Mouse (Mus musculus) stomach, embryonic 14.5 days (tissue): ENCODE data around the gene Kti12. TPM values are rescaled to one million over a fixed set of nuclear protein-coding genes. Genes with fewer than 3 reads are reported as not detected.
A peak's percentile ranks its signal among the peaks of the same experiment; 100 is the strongest.

Experiments
- ATAC-seq: fragments of 200-750 bp; cut with Nextera tagmentation; 2 replicates; pipeline ENCODE4 v1.8.0; 2017; ENCODE audit warnings: low read depth, moderate TSS enrichment; ENCODE audit not compliant: insufficient number of reproducible peaks, insufficient read depth, low FRiP score
- H3K27ac ChIP-seq: fragments of 300-500 bp; sonication (generic); 2 replicates; pipeline ENCODE4 v1.5.1; 2014; ENCODE audit warnings: mild to moderate bottlenecking, low read length, moderate library complexity, mixed read lengths
- H3K27me3 ChIP-seq: fragments of 300-500 bp; sonication (generic); 2 replicates; pipeline ENCODE4 v1.6.1; 2014; ENCODE audit warnings: low read length, control low read depth, mixed read lengths; ENCODE audit not compliant: control insufficient read depth, insufficient read depth
- H3K36me3 ChIP-seq: fragments of 300-500 bp; sonication (generic); 2 replicates; pipeline ENCODE4 v1.6.1; 2014; ENCODE audit warnings: mild to moderate bottlenecking, control low read depth, low read length, moderate library complexity, mixed read lengths; ENCODE audit not compliant: control insufficient read depth, insufficient read depth
- H3K4me1 ChIP-seq: fragments of 300-500 bp; sonication (generic); 2 replicates; pipeline ENCODE4 v1.6.1; 2014; ENCODE audit warnings: low read length, control low read depth, mixed read lengths; ENCODE audit not compliant: control insufficient read depth, insufficient read depth
- H3K4me2 ChIP-seq: fragments of 300-500 bp; sonication (generic); replicated peaks from 2 replicates; pipeline ENCODE4 v1.6.1; 2014; ENCODE audit warnings: low read depth, low read length, control low read depth
- H3K4me3 ChIP-seq: fragments of 300-500 bp; sonication (generic); 2 replicates; pipeline ENCODE4 v1.5.1; 2014; ENCODE audit warnings: low read depth, low read length, control low read depth
- H3K9ac ChIP-seq: fragments of 300-500 bp; sonication (generic); replicated peaks from 2 replicates; pipeline ENCODE4 v1.6.1; 2014; ENCODE audit warnings: low read depth, mild to moderate bottlenecking, control low read depth, low read length, moderate library complexity, mixed read lengths
- H3K9me3 ChIP-seq: fragments of 300-500 bp; sonication (generic); 2 replicates; pipeline ENCODE4 v1.6.1; 2016; ENCODE audit warnings: low read depth, low read length, control low read depth; ENCODE audit not compliant: control insufficient read depth
- WGBS: fragments of 180-500 bp; shearing (Covaris S2); extraction: QIAGEN DNeasy Blood & Tissue Kit; methylation state at CpG from one replicate; pipeline ENCODE4 v1.1.7; 2014; 5-methylcytosine and 5-hydroxymethylcytosine counted together
- polyA plus RNA-seq: library from polyadenylated mRNA; unstranded; fragments of >200 nt; fragmentation: Nextera tagmentation; extraction: Ambion mirVana; gene quantifications from 2 replicates; pipeline ENCODE4 v1.2.1, GENCODE M21; 2014

Kti12 gene
- 40.9 and 42.5 TPM in 2 replicates for polyA plus RNA-seq

DNA sequence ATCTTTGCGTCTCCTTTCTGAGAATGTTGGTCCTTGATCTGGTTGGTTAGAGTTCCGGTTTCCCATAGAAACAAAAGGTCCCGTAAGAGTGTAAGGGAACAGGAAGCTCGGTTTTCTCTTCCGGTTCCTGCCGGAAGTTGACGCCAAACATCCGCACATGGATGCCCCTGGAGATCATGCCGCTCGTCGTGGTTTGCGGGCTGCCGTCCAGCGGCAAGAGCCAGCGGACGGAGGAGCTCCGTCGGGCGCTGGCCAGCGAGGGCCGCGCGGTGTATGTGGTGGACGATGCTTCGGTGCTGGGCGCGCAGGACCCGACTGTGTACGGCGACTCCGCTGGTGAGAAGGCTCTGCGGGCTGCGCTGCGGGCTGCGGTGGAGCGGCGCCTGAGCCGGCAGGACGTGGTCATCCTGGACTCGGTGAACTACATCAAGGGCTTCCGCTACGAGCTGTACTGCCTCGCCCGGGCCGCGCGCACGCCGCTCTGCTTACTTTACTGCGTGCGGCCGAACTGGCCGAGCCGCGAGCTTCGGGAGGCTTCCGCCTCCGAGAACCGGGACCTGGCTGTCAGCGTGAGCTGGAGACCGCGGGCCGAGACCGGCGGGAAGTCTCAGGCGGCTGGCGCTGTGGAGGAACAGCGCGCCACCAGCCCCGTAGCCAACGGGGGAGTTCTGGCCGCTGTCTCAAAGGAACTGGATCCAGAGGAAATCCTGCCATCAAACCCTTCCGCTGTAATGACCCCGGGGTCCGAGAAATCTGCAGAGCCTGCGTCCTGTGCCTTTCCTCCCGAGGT is at the start of gene Kti12:
Gene Kti12 (plus strand): TSS at position 71 of the 790 bp plus-strand sequence.
- peak; percentile 82 for ATAC-seq
- peak within 1 kb of the TSS; percentile 95 for H3K4me2 ChIP-seq
- H3K4me1 ChIP-seq, result peaks cover 15% of the 10 kb centered on the region
- peak within 1 kb of the TSS; percentile 90 for H3K27ac ChIP-seq
- H3K36me3 ChIP-seq, result peaks cover 6% of the 10 kb centered on the region; the same call in 1 of the 2 replicates
- H3K27me3 ChIP-seq, result no peaks in the 10 kb centered on the region
- peak within 1 kb of the TSS; percentile 90 for H3K4me3 ChIP-seq
- H3K9me3 ChIP-seq, result no peaks in the 10 kb centered on the region
- peak within 1 kb of the TSS; percentile 73 for H3K9ac ChIP-seq
- WGBS, result under 1% methylated on average over 77 of the region's 77 CpGs

DNA sequence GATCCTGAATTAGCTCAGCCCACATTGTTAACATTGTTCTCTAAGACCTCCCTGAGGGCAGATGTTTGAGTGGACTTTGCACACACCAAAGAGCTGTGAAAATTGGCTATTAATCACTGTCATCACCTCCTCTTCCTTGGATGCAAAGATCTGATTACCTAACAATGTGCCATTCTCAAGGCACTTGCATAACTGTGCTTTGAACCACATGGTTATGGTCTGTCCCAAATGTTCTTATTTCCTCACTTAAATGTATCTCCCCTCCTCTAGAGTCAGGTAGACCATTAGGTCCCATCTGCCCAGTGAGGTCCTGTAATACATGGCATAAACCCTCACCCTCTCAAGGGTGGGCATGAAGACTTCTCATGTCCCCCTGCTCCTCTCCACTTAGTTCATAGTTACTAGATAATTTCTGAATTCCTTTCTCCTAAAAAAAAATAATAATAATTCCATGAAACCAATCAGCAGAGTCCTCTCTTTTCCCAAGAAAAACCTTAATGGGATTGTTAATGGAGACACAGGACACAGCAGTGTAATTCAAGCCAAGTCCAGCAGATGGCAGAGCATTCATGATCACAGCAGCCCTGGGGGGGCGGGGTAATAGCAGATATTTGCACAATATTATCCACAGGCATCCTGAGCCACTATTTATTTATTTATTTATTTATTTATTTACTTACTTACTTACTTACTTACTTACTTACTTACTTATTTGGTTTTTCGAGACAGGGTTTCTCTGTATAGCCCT is 49.3 kb upstream of the Kti12 start:
- no peaks in the 10 kb centered on the region for H3K27me3 ChIP-seq
- 47% methylated on average over 2 of the region's 2 CpGs for WGBS
- no peak for ATAC-seq
- no peak overlapping the region for H3K4me3 ChIP-seq
- H3K4me1 ChIP-seq, result no peaks in the 10 kb centered on the region
- H3K27ac ChIP-seq, result no peak overlapping the region
- no peak overlapping the region for H3K4me2 ChIP-seq
- H3K36me3 ChIP-seq, result no peaks in the 10 kb centered on the region
- no peaks in the 10 kb centered on the region for H3K9me3 ChIP-seq
- H3K9ac ChIP-seq, result no peak overlapping the region

DNA sequence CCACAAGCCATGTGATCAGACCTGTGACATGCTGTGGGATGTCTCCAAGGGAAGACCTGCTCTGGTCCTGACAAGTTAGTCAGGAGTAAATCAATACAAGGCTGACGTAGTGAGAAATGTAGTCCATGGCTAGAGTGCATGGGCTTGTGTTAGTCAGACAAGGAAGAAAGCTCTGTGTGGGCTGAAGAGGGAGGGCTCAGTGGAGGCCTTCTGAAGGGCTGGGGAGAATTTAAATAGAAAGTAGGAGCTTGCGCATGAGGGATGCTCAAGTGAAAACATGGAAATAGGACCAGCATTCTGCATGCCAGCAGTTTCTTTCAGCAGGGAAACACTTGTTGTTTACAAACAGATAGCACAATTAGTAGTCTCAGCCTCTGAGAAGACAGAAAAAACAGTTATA is 44.0 kb upstream of the Kti12 start:
- H3K4me1 ChIP-seq, result no peaks in the 10 kb centered on the region
- no peaks in the 10 kb centered on the region for H3K9me3 ChIP-seq
- no peaks in the 10 kb centered on the region for H3K27me3 ChIP-seq
- ATAC-seq, result no peak
- H3K9ac ChIP-seq, result no peak overlapping the region
- H3K27ac ChIP-seq, result no peak overlapping the region
- no peaks in the 10 kb centered on the region for H3K36me3 ChIP-seq
- H3K4me2 ChIP-seq, result no peak overlapping the region
- WGBS, result 77% methylated on average over 2 of the region's 2 CpGs
- H3K4me3 ChIP-seq, result no peak overlapping the region

DNA sequence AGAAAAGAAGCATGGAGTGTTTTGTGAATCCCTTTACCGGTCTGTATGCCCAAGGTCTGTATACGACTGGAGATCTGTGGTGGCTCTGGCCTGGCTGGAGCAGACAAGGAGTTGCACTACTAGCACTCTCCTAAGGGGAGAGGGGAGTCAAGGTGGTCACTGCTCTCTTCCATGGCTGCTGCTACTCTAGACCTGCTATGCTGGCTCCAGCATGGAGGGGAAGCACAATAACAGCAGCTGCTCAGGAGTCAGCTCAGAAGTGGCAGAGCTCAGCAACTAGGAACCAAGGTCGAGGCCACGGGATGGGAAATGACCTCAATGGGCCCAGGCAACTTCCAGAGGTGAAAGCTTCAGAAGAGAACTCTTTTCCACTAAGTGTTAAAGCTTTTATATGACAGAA is 36.4 kb upstream of the Kti12 start:
- no peak for ATAC-seq
- 66% methylated on average over 4 of the region's 4 CpGs for WGBS

DNA sequence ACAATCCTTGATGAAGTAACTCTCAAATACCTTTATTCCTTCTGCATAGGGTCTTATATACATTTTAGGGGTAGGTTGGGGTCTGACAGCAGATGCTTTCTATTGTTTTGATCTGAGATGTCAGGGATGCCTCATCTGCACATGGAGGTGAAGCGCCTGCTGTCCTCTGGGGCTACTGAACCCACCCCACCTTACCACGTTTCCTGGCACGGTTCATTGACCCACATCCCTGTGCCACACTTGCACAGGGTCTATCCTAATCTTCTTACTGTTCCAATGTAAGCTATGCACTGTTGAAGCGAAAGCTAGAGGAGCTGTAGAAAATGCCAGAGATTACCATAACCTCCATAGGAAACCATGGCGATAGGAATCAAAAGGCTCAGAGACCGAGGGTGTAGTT is 36.0 kb upstream of the Kti12 start:
- ATAC-seq, result no peak
- Histone ChIP-seq H3K9me3 (no peaks in the 10 kb centered on the region), H3K27ac (no peak overlapping the region), H3K4me3 (no peak overlapping the region), H3K4me1 (no peaks in the 10 kb centered on the region), H3K36me3 (peaks cover 6% of the 10 kb centered on the region; the same call in 1 of the 2 replicates), H3K27me3 (no peaks in the 10 kb centered on the region), H3K4me2 (no peak overlapping the region), H3K9ac (no peak overlapping the region)
- WGBS, result 73% methylated on average over 6 of the region's 6 CpGs

More for the DNA sequence above, 36.4 kb upstream of the Kti12 start:
- Histone ChIP-seq H3K36me3 (peaks cover 6% of the 10 kb centered on the region; the same call in 1 of the 2 replicates), H3K27ac (no peak overlapping the region), H3K27me3 (no peaks in the 10 kb centered on the region), H3K9ac (no peak overlapping the region), H3K4me1 (no peaks in the 10 kb centered on the region), H3K9me3 (no peaks in the 10 kb centered on the region), H3K4me3 (no peak overlapping the region), H3K4me2 (no peak overlapping the region)

DNA sequence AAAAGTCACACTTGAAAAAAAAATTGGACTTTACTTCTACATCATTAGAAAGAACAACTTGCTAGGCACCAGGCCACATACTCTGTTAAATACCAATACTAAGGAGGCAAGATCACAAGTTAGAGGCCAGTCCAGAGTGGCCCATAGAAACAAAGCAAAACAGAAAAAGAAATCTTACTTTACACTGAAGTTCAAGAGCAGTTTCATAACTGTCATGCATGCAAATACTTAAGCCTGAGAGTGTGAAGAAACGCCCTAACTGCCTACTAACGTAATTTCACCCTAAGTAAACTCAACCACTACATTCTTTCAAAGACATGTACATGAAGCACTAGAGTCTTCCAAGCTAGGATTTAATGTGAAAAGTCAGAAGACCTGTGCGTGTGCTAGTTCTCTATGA is 21.9 kb upstream of the Kti12 start:
- ATAC-seq, result no peak
- no peaks in the 10 kb centered on the region for H3K9me3 ChIP-seq
- H3K4me3 ChIP-seq, result no peak overlapping the region
- H3K27me3 ChIP-seq, result no peaks in the 10 kb centered on the region
- no peak overlapping the region for H3K27ac ChIP-seq
- no peaks in the 10 kb centered on the region for H3K4me1 ChIP-seq
- peaks cover 51% of the 10 kb centered on the region for H3K36me3 ChIP-seq
- WGBS, result 91% methylated on average over 3 of the region's 3 CpGs
- no peak overlapping the region for H3K9ac ChIP-seq
- no peak overlapping the region for H3K4me2 ChIP-seq

DNA sequence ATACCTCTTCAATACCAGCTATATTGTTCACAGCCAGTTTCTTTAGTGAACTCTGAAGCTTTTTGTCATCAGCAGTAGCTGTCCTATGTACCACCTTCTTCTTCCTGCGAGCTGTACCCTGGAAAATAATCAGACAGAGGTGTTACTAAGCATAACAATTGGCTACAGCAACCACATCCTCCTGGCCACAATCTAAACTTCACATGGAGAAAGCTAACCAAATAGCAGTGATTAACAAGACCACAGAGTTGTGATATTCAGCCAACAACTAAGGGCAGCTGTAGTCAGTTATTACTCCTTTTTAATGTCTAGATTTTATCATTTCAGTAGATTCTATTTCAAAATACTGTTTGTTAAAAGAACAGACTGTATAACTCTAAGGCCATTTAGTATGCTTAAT is 21.5 kb upstream of the Kti12 start:
- H3K4me2 ChIP-seq, result no peak overlapping the region
- ATAC-seq, result no peak
- H3K36me3 ChIP-seq, result peaks cover 50% of the 10 kb centered on the region
- H3K27ac ChIP-seq, result no peak overlapping the region
- no peaks in the 10 kb centered on the region for H3K27me3 ChIP-seq
- no peaks in the 10 kb centered on the region for H3K4me1 ChIP-seq
- WGBS, result 91% methylated on average over 1 of the region's 1 CpGs
- H3K9ac ChIP-seq, result no peak overlapping the region
- H3K9me3 ChIP-seq, result no peaks in the 10 kb centered on the region
- H3K4me3 ChIP-seq, result no peak overlapping the region

DNA sequence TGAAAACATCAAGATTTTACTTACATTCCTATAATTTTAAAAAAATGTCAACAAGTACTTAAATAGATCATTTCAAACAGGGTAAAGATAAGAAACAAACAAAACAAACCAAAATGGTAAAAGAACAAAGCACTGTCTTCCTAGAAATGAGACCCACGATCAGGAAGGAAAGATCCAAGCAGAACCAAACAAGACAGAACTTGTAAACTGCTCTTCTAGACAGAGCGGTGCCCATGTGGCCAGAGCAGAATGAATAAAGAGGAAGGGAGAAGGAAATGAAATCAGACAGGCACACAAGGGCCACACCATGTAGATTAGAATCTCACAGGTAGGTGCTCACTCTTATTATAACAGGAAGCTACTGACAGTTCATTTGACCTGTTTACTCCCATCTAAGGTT is 20.9 kb upstream of the Kti12 start:
- no peak overlapping the region for H3K4me3 ChIP-seq
- H3K9ac ChIP-seq, result no peak overlapping the region
- H3K4me2 ChIP-seq, result no peak overlapping the region
- WGBS, result 85% methylated on average over 2 of the region's 2 CpGs
- peaks cover 50% of the 10 kb centered on the region for H3K36me3 ChIP-seq
- H3K4me1 ChIP-seq, result peaks cover 2% of the 10 kb centered on the region; the same call in 1 of the 2 replicates
- ATAC-seq, result no peak
- no peaks in the 10 kb centered on the region for H3K9me3 ChIP-seq
- no peaks in the 10 kb centered on the region for H3K27me3 ChIP-seq
- no peak overlapping the region for H3K27ac ChIP-seq
